8 mouse cellular contexts compared by ENCODE assay signal in genomic region chr3:89512225-89512624, GRCm38 (mm10). TPM values are rescaled to one million over a fixed set of nuclear protein-coding genes. Genes with fewer than 3 reads are reported as not detected.
DNase-seq lines count a peak whose midpoint lies in the region; TF ChIP-seq lines count a peak whose summit lies in the region.

No protein-coding gene starts in this region.

- peak; percentile 61 to 72 for DNase-seq in cerebellum, postnatal 10 days
- no peak for DNase-seq in cerebellum, adult 8-10 months
- DNase-seq in left cerebral cortex, adult 2 months (ENCODE audit: extremely low spot score in 1 of 2, low spot score in 2 of 2) = no peak
- no peak for DNase-seq in left cerebral cortex, adult 8-10 months (ENCODE audit: low spot score in 2 of 2)
- peak; percentile 33 for DNase-seq in NIH3T3 (ENCODE audit: low read depth)
- DNase-seq in naive thymus-derived CD4-positive, alpha-beta T cell, adult 2 months (ENCODE audit: low read depth) = peak; percentile 36
- DNase-seq in right cerebral cortex, adult 18-20 months = no peak
- DNase-seq in cerebellum, adult 9-10 months = no peak

- intact Hi-C loops in left cerebral cortex, adult 2 months (cut with DNase I) = no loop called here

- H3K27ac ChIP-seq in left cerebral cortex, adult 2 months = no peak overlapping the region

- no peak overlapping the region for H3K4me3 ChIP-seq in left cerebral cortex, adult 2 months

- TF ChIP-seq CTCF in left cerebral cortex, adult 2 months (IDR thresholded peaks at IDR 0.05) = peak; percentile 57

RNA-seq across cellular contexts. Expression of gene Kcnn3, which starts 7.7 kb away (rescaled TPM):
- total RNA-seq in left cerebral cortex, adult 2 months (2021) = 10 to 100 TPM; 18.2 to 27.3 TPM
- 10 to 100 TPM; 20.8 to 25.7 (median 23.3) TPM for total RNA-seq in left cerebral cortex, adult 8-10 months (2022)

RNA-seq across cellular contexts. Expression of gene Pmvk, which starts 57.9 kb away (rescaled TPM):
- 10 to 100 TPM; 32.1 to 35.0 TPM for total RNA-seq in left cerebral cortex, adult 2 months (2021)
- 10 to 100 TPM; 29.0 to 37.4 (median 31.7) TPM for total RNA-seq in left cerebral cortex, adult 8-10 months (2022)

Comparison
In these comparisons a context has a peak if more than half of its experiments do, and no peak if none do; other contexts are left out.
1. DNase-seq: peak in cerebellum, postnatal 10 days (2 of 2), NIH3T3 (single experiment) and naive thymus-derived CD4-positive, alpha-beta T cell, adult 2 months (single experiment); none in cerebellum, adult 8-10 months (single experiment), left cerebral cortex, adult 2 months (0 of 2), left cerebral cortex, adult 8-10 months (0 of 2), right cerebral cortex, adult 18-20 months (single experiment) and cerebellum, adult 9-10 months (single experiment).